Mouse (Mus musculus) bone marrow, adult 2 months (tissue): ENCODE results near the gene Cox18. TPM values are rescaled to one million over a fixed set of nuclear protein-coding genes. Genes with fewer than 3 reads are reported as not detected.
"Not testable (repeated sequence)": the region's sequence is repeated elsewhere in the genome, so short reads cannot be mapped to it uniquely, and the experiment has no call there.

Source experiments
- H3K27ac ChIP-seq: fragments of 200-500 bp; 2 replicates; pipeline ENCODE4 v1.5.1; 2012; ENCODE audit warnings: low read depth, mild to moderate bottlenecking, control low read depth, inconsistent platforms, low read length; ENCODE audit not compliant: control insufficient read depth, poor library complexity, insufficient read depth
- H3K4me1 ChIP-seq: fragments of 200-500 bp; 2 replicates; pipeline ENCODE4 v1.6.1; 2011; ENCODE audit warnings: low read length; ENCODE audit not compliant: control insufficient read depth, insufficient read depth
- H3K4me3 ChIP-seq: fragments of 200-500 bp; replicated peaks from 2 replicates; pipeline ENCODE3; 2011; ENCODE audit warnings: mild to moderate bottlenecking, low read depth, low read length, control low read depth; ENCODE audit not compliant: control insufficient read depth
- CTCF ChIP-seq: fragments of 200-500 bp; IDR thresholded peaks from 2 replicates; pipeline ENCODE4 v1.5.1; 2011; ENCODE audit warnings: low read length, control low read depth; ENCODE audit not compliant: control insufficient read depth, insufficient read depth
- POLR2A ChIP-seq: fragments of 200-500 bp; IDR thresholded peaks from 2 replicates; pipeline ENCODE4 v1.6.1; 2011; ENCODE audit warnings: low read depth, mild to moderate bottlenecking, control low read depth, low read length, borderline replicate concordance; ENCODE audit not compliant: control insufficient read depth
- WGBS: fragments of 180-500 bp; shearing (Covaris S2); methylation state at CpG from one replicate; pipeline ENCODE4 v1.1.7; 2018; 5-methylcytosine and 5-hydroxymethylcytosine counted together
- polyA plus RNA-seq: library from polyadenylated mRNA; stranded (reverse); fragments of >200 nt; gene quantifications from 2 replicates; pipeline ENCODE4 v1.2.4, GENCODE M21; 2011; ENCODE audit warnings: low replicate concordance; ENCODE audit not compliant: missing spikeins, insufficient read depth, insufficient read length

The Cox18 gene
- 9.8 and 18.1 TPM in 2 replicates for polyA plus RNA-seq

GRCm38 (mm10) chr5:90223534-90224381 is at the start of gene Cox18:
Gene Cox18, minus strand, starts transcription at chr5:90224001.
- WGBS = under 1% methylated on average over 62 of the region's 62 CpGs
- Histone ChIP-seq H3K4me3 (peak within 1 kb of the TSS; percentile 85), H3K27ac (peak within 1 kb of the TSS; percentile 93), H3K4me1 (peaks cover 1% of the 10 kb centered on the region; the same call in 1 of the 2 replicates)
- TF ChIP-seq POLR2A (peak; percentile 93), CTCF (peak; percentile 21; the same call in 1 of the 2 replicates)

- not testable (repeated sequence) for H3K4me3 ChIP-seq, H3K4me1 ChIP-seq, H3K27ac ChIP-seq
- 81% methylated on average over 2 of the region's 2 CpGs for WGBS
Measured at GRCm38 (mm10) chr5:90262230-90262629, 38.4 kb upstream of the Cox18 start.

- 88% methylated on average over 3 of the region's 3 CpGs for WGBS
- TF ChIP-seq POLR2A (no peak), CTCF (no peak)
- H3K27ac ChIP-seq = no peak overlapping the region
Measured at GRCm38 (mm10) chr5:90257023-90257422, 33.2 kb upstream of the Cox18 start.

GRCm38 (mm10) chr5:90247503-90247902 is 23.7 kb upstream of the Cox18 start:
- TF ChIP-seq CTCF (no peak), POLR2A (no peak)
- Histone ChIP-seq H3K27ac (no peak overlapping the region), H3K4me1 (no peaks in the 10 kb centered on the region), H3K4me3 (no peak overlapping the region)

More at GRCm38 (mm10) chr5:90257023-90257422, 33.2 kb upstream of the Cox18 start:
- Histone ChIP-seq H3K4me1 (no peaks in the 10 kb centered on the region), H3K4me3 (no peak overlapping the region)

GRCm38 (mm10) chr5:90246987-90247386 is 23.2 kb upstream of the Cox18 start:
- TF ChIP-seq CTCF = no peak
- no peak for TF ChIP-seq POLR2A
- Histone ChIP-seq H3K27ac (no peak overlapping the region), H3K4me3 (no peak overlapping the region), H3K4me1 (no peaks in the 10 kb centered on the region)
- 78% methylated on average over 2 of the region's 2 CpGs for WGBS

GRCm38 (mm10) chr5:90246567-90246966 is 22.8 kb upstream of the Cox18 start:
- H3K4me1 ChIP-seq = no peaks in the 10 kb centered on the region
- H3K27ac ChIP-seq = no peak overlapping the region
- WGBS = 74% methylated on average over 4 of the region's 4 CpGs
- H3K4me3 ChIP-seq = no peak overlapping the region
- no peak for TF ChIP-seq POLR2A
- TF ChIP-seq CTCF = no peak

- Histone ChIP-seq H3K27ac (no peak overlapping the region), H3K4me3 (no peak overlapping the region), H3K4me1 (no peaks in the 10 kb centered on the region)
- TF ChIP-seq POLR2A = no peak
- no peak for TF ChIP-seq CTCF
- WGBS = 81% methylated on average over 4 of the region's 4 CpGs
Measured at GRCm38 (mm10) chr5:90245416-90245815, 21.6 kb upstream of the Cox18 start.

GRCm38 (mm10) chr5:90235217-90235616 is 11.4 kb upstream of the Cox18 start:
- no peak for TF ChIP-seq CTCF
- no peak for TF ChIP-seq POLR2A
- Histone ChIP-seq H3K27ac (no peak overlapping the region), H3K4me3 (no peak overlapping the region), H3K4me1 (no peaks in the 10 kb centered on the region)
- WGBS = 95% methylated on average over 8 of the region's 8 CpGs
